Mouse (Mus musculus): ENCODE results near the gene Pcdh15. TPM values are rescaled to one million over a fixed set of nuclear protein-coding genes. Genes with fewer than 3 reads are reported as not detected.

Pcdh15 gene
- polyA plus RNA-seq, 1 experiment, result not detected

- no peaks in the 10 kb centered on the region for H3K4me1 ChIP-seq (ENCODE audit: control insufficient read depth, insufficient read depth, low read length)
- H3K4me3 ChIP-seq (ENCODE audit: insufficient read depth, low read length), result no peak overlapping the region
- H3K27ac ChIP-seq (ENCODE audit: insufficient read depth, low read depth, low read length), result no peak overlapping the region
- TF ChIP-seq CTCF (IDR thresholded peaks at IDR 0.05; ENCODE audit: low read depth, low read length) (no peak), POLR2A (IDR thresholded peaks at IDR 0.05; ENCODE audit: borderline replicate concordance, low read depth, low read length) (no peak)
Measured at GRCm38 (mm10) chr10:73921579-73921978, 822.4 kb downstream of the Pcdh15 start.

- Histone ChIP-seq H3K4me3 (ENCODE audit: insufficient read depth, low read length) (no peak overlapping the region), H3K27ac (ENCODE audit: insufficient read depth, low read depth, low read length) (no peak overlapping the region), H3K4me1 (ENCODE audit: control insufficient read depth, insufficient read depth, low read length) (no peaks in the 10 kb centered on the region)
- TF ChIP-seq POLR2A (IDR thresholded peaks at IDR 0.05; ENCODE audit: borderline replicate concordance, low read depth, low read length), result no peak
- no peak for TF ChIP-seq CTCF (IDR thresholded peaks at IDR 0.05; ENCODE audit: low read depth, low read length)
Measured at GRCm38 (mm10) chr10:73928672-73929071, 829.5 kb downstream of the Pcdh15 start.

- Histone ChIP-seq H3K4me3 (ENCODE audit: insufficient read depth, low read length) (no peak overlapping the region), H3K27ac (ENCODE audit: insufficient read depth, low read depth, low read length) (no peak overlapping the region), H3K4me1 (ENCODE audit: control insufficient read depth, insufficient read depth, low read length) (no peaks in the 10 kb centered on the region)
- TF ChIP-seq CTCF (IDR thresholded peaks at IDR 0.05; ENCODE audit: low read depth, low read length), result no peak
- TF ChIP-seq POLR2A (IDR thresholded peaks at IDR 0.05; ENCODE audit: borderline replicate concordance, low read depth, low read length), result no peak
Measured at GRCm38 (mm10) chr10:73929718-73930117, 830.6 kb downstream of the Pcdh15 start.

GRCm38 (mm10) chr10:73931185-73931584 is 832.0 kb downstream of the Pcdh15 start:
- Histone ChIP-seq H3K4me3 (ENCODE audit: insufficient read depth, low read length) (no peak overlapping the region), H3K4me1 (ENCODE audit: control insufficient read depth, insufficient read depth, low read length) (no peaks in the 10 kb centered on the region), H3K27ac (ENCODE audit: insufficient read depth, low read depth, low read length) (no peak overlapping the region)
- TF ChIP-seq POLR2A (IDR thresholded peaks at IDR 0.05; ENCODE audit: borderline replicate concordance, low read depth, low read length), result no peak
- no peak for TF ChIP-seq CTCF (IDR thresholded peaks at IDR 0.05; ENCODE audit: low read depth, low read length)

- no peaks in the 10 kb centered on the region for H3K4me1 ChIP-seq (ENCODE audit: control insufficient read depth, insufficient read depth, low read length)
- H3K4me3 ChIP-seq (ENCODE audit: insufficient read depth, low read length), result no peak overlapping the region
- TF ChIP-seq CTCF (IDR thresholded peaks at IDR 0.05; ENCODE audit: low read depth, low read length) (no peak), POLR2A (IDR thresholded peaks at IDR 0.05; ENCODE audit: borderline replicate concordance, low read depth, low read length) (no peak)
- no peak overlapping the region for H3K27ac ChIP-seq (ENCODE audit: insufficient read depth, low read depth, low read length)
Measured at GRCm38 (mm10) chr10:73931996-73932679, 833.0 kb downstream of the Pcdh15 start.

- no peaks in the 10 kb centered on the region for H3K4me1 ChIP-seq (ENCODE audit: control insufficient read depth, insufficient read depth, low read length)
- H3K27ac ChIP-seq (ENCODE audit: insufficient read depth, low read depth, low read length), result no peak overlapping the region
- TF ChIP-seq CTCF (IDR thresholded peaks at IDR 0.05; ENCODE audit: low read depth, low read length) (no peak), POLR2A (IDR thresholded peaks at IDR 0.05; ENCODE audit: borderline replicate concordance, low read depth, low read length) (no peak)
- H3K4me3 ChIP-seq (ENCODE audit: insufficient read depth, low read length), result no peak overlapping the region
Measured at GRCm38 (mm10) chr10:73936121-73936520, 837.0 kb downstream of the Pcdh15 start.

- Histone ChIP-seq H3K4me1 (ENCODE audit: control insufficient read depth, insufficient read depth, low read length) (no peaks in the 10 kb centered on the region), H3K4me3 (ENCODE audit: insufficient read depth, low read length) (no peak overlapping the region), H3K27ac (ENCODE audit: insufficient read depth, low read depth, low read length) (no peak overlapping the region)
- TF ChIP-seq CTCF (IDR thresholded peaks at IDR 0.05; ENCODE audit: low read depth, low read length) (no peak), POLR2A (IDR thresholded peaks at IDR 0.05; ENCODE audit: borderline replicate concordance, low read depth, low read length) (no peak)
Measured at GRCm38 (mm10) chr10:73938989-73939388, 839.8 kb downstream of the Pcdh15 start.

GRCm38 (mm10) chr10:73947799-73948198 is 848.7 kb downstream of the Pcdh15 start:
- Histone ChIP-seq H3K4me1 (ENCODE audit: control insufficient read depth, insufficient read depth, low read length) (no peaks in the 10 kb centered on the region), H3K4me3 (ENCODE audit: insufficient read depth, low read length) (no peak overlapping the region), H3K27ac (ENCODE audit: insufficient read depth, low read depth, low read length) (no peak overlapping the region)
- TF ChIP-seq POLR2A (IDR thresholded peaks at IDR 0.05; ENCODE audit: borderline replicate concordance, low read depth, low read length) (no peak), CTCF (IDR thresholded peaks at IDR 0.05; ENCODE audit: low read depth, low read length) (no peak)

- Histone ChIP-seq H3K27ac (ENCODE audit: insufficient read depth, low read depth, low read length) (no peak overlapping the region), H3K4me3 (ENCODE audit: insufficient read depth, low read length) (no peak overlapping the region), H3K4me1 (ENCODE audit: control insufficient read depth, insufficient read depth, low read length) (no peaks in the 10 kb centered on the region)
- TF ChIP-seq CTCF (IDR thresholded peaks at IDR 0.05; ENCODE audit: low read depth, low read length), result no peak
- no peak for TF ChIP-seq POLR2A (IDR thresholded peaks at IDR 0.05; ENCODE audit: borderline replicate concordance, low read depth, low read length)
Measured at GRCm38 (mm10) chr10:73953362-73953761, 854.2 kb downstream of the Pcdh15 start.

- no peak for TF ChIP-seq POLR2A (IDR thresholded peaks at IDR 0.05; ENCODE audit: borderline replicate concordance, low read depth, low read length)
- TF ChIP-seq CTCF (IDR thresholded peaks at IDR 0.05; ENCODE audit: low read depth, low read length), result no peak
Measured at GRCm38 (mm10) chr10:73984057-73984456, 884.9 kb downstream of the Pcdh15 start.

More at GRCm38 (mm10) chr10:73984057-73984456, 884.9 kb downstream of the Pcdh15 start:
- Histone ChIP-seq H3K4me3 (ENCODE audit: insufficient read depth, low read length) (no peak overlapping the region), H3K4me1 (ENCODE audit: control insufficient read depth, insufficient read depth, low read length) (no peaks in the 10 kb centered on the region), H3K27ac (ENCODE audit: insufficient read depth, low read depth, low read length) (no peak overlapping the region)

All from bone marrow macrophage, adult 2 months (primary cell).